Mouse (Mus musculus) olfactory bulb, adult 2 months (tissue): ENCODE measurements at regions not wholly inside any gene's neighbourhood (a gene's known extent, or its start where the extent isn't known, plus 50 kb on each side); places are given as distances from the start of the nearest gene placed in this dataset.

Experiments used
- CTCF ChIP-seq: fragments of 200-500 bp; IDR thresholded peaks from 2 replicates; pipeline ENCODE4 v1.5.1; 2012; ENCODE audit warnings: low read depth, mild to moderate bottlenecking, low read length, moderate library complexity; ENCODE audit not compliant: insufficient read depth
- POLR2A ChIP-seq: fragments of 200-500 bp; IDR thresholded peaks from 2 replicates; pipeline ENCODE4 v1.6.1; 2012; ENCODE audit warnings: mild to moderate bottlenecking, low read depth, low read length, moderate library complexity; ENCODE audit not compliant: insufficient read depth

DNA sequence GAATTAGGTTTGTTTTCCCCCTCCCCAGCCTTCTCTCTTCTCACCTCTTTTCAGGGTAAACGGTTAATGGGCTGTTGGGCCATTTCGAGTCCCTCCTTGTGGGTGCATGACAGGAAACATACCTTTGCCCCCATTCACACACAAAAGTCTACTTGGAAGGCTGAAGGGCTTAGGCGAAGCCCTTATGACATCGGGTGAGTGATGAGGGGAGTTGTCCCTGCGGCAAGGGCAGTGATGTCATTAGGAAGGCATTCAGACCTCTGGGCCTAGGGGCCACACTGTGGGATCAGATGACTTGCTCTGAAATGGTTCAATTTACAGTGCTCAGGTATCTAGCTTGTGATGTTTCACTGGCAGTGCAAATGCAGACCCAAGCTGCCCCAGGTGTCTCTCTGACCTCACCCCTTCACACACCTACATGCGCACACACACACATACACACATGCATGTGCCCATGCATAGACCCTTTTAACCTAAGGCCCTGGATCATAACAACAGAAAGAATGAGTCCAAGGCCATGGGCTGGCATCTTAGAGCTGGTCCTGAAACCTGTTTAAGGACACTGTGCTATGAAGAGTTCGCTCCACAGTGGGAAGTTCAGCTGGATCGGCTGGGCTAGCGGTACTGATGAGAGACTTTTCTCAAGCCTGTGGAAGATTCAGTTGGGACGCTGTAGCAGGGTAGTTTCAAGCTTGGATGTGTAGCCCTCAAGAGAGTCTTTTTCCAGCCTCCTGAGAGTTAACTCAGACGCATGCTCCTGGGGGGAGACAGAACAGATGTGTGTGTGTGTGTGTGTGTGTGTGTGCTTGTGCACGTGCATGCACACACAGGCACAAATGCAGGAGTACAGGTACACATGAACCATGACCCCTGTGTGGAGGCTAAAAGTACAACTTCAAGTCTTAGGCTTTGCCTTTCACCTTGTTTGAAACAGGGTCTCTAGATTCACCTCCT lies 298.8 kb downstream of the 1500009L16Rik start:
- TF ChIP-seq CTCF (no peak), POLR2A (no peak)
